Mouse (Mus musculus): ENCODE results near the gene Cnih3. TPM values are rescaled to one million over a fixed set of nuclear protein-coding genes. Genes with fewer than 3 reads are reported as not detected.

The Cnih3 gene
- polyA plus RNA-seq, 1 experiment = 0.07 TPM

GRCm38 (mm10) chr1:181335019-181335365 lies 17.4 kb upstream of the Cnih3 start:
- H3K27me3 ChIP-seq (ENCODE audit: control insufficient read depth, insufficient read depth, insufficient read length) = no peaks in the 10 kb centered on the region
- H3K4me3 ChIP-seq (ENCODE audit: insufficient read depth, poor library complexity, severe bottlenecking) = no peak overlapping the region
- no peak overlapping the region for H3ac ChIP-seq (ENCODE audit: control insufficient read depth, insufficient read length, low read depth)
- no peaks in the 10 kb centered on the region for H3K36me3 ChIP-seq (ENCODE audit: control insufficient read depth, insufficient read depth)
- TF ChIP-seq CEBPB (IDR thresholded peaks at IDR 0.05; ENCODE audit: low read depth) (no peak), MYOD1 (IDR thresholded peaks at IDR 0.05; ENCODE audit: control insufficient read depth, insufficient read length, low read depth) (no peak), MYOG (IDR thresholded peaks at IDR 0.05; ENCODE audit: control insufficient read depth, extremely low read depth, insufficient read length) (no peak), USF1 (IDR thresholded peaks at IDR 0.05; ENCODE audit: low read depth) (no peak), CTCF (IDR thresholded peaks at IDR 0.05; ENCODE audit: control insufficient read depth, insufficient read depth, insufficient read length) (no peak), FOSL1 (IDR thresholded peaks at IDR 0.05; ENCODE audit: insufficient read depth, low read length, poor library complexity, severe bottlenecking) (no peak), MAX (IDR thresholded peaks at IDR 0.05) (no peak)
- H3K79me2 ChIP-seq (ENCODE audit: control insufficient read depth, insufficient read depth) = no peaks in the 10 kb centered on the region
- H3K79me3 ChIP-seq (ENCODE audit: low read depth) = no peaks in the 10 kb centered on the region

- H3K4me3 ChIP-seq (ENCODE audit: insufficient read depth, poor library complexity, severe bottlenecking) = no peak overlapping the region
- H3ac ChIP-seq (ENCODE audit: control insufficient read depth, insufficient read length, low read depth) = no peak overlapping the region
- TF ChIP-seq CTCF (IDR thresholded peaks at IDR 0.05; ENCODE audit: control insufficient read depth, insufficient read depth, insufficient read length) (no peak), USF1 (IDR thresholded peaks at IDR 0.05; ENCODE audit: low read depth) (no peak), MYOG (IDR thresholded peaks at IDR 0.05; ENCODE audit: control insufficient read depth, extremely low read depth, insufficient read length) (no peak), MYOD1 (IDR thresholded peaks at IDR 0.05; ENCODE audit: control insufficient read depth, insufficient read length, low read depth) (no peak), CEBPB (IDR thresholded peaks at IDR 0.05; ENCODE audit: low read depth) (no peak), FOSL1 (IDR thresholded peaks at IDR 0.05; ENCODE audit: insufficient read depth, low read length, poor library complexity, severe bottlenecking) (no peak), MAX (IDR thresholded peaks at IDR 0.05) (no peak)
Measured at GRCm38 (mm10) chr1:181335388-181335787, 17.0 kb upstream of the Cnih3 start.

GRCm38 (mm10) chr1:181336857-181337256 lies 15.6 kb upstream of the Cnih3 start:
- no peaks in the 10 kb centered on the region for H3K36me3 ChIP-seq (ENCODE audit: control insufficient read depth, insufficient read depth)
- H3ac ChIP-seq (ENCODE audit: control insufficient read depth, insufficient read length, low read depth) = no peak overlapping the region
- TF ChIP-seq MYOG (IDR thresholded peaks at IDR 0.05; ENCODE audit: control insufficient read depth, extremely low read depth, insufficient read length) (no peak), USF1 (IDR thresholded peaks at IDR 0.05; ENCODE audit: low read depth) (no peak), FOSL1 (IDR thresholded peaks at IDR 0.05; ENCODE audit: insufficient read depth, low read length, poor library complexity, severe bottlenecking) (no peak), MAX (IDR thresholded peaks at IDR 0.05) (no peak), CEBPB (IDR thresholded peaks at IDR 0.05; ENCODE audit: low read depth) (no peak), MYOD1 (IDR thresholded peaks at IDR 0.05; ENCODE audit: control insufficient read depth, insufficient read length, low read depth) (no peak), CTCF (IDR thresholded peaks at IDR 0.05; ENCODE audit: control insufficient read depth, insufficient read depth, insufficient read length) (no peak)

More at GRCm38 (mm10) chr1:181335388-181335787, 17.0 kb upstream of the Cnih3 start:
- no peaks in the 10 kb centered on the region for H3K79me3 ChIP-seq (ENCODE audit: low read depth)
- H3K36me3 ChIP-seq (ENCODE audit: control insufficient read depth, insufficient read depth) = no peaks in the 10 kb centered on the region
- no peaks in the 10 kb centered on the region for H3K79me2 ChIP-seq (ENCODE audit: control insufficient read depth, insufficient read depth)
- no peaks in the 10 kb centered on the region for H3K27me3 ChIP-seq (ENCODE audit: control insufficient read depth, insufficient read depth, insufficient read length)

GRCm38 (mm10) chr1:181339106-181339505 lies 13.3 kb upstream of the Cnih3 start:
- Histone ChIP-seq H3K27me3 (ENCODE audit: control insufficient read depth, insufficient read depth, insufficient read length) (no peaks in the 10 kb centered on the region), H3K4me3 (ENCODE audit: insufficient read depth, poor library complexity, severe bottlenecking) (no peak overlapping the region), H3K36me3 (ENCODE audit: control insufficient read depth, insufficient read depth) (no peaks in the 10 kb centered on the region), H3ac (ENCODE audit: control insufficient read depth, insufficient read length, low read depth) (no peak overlapping the region), H3K79me2 (ENCODE audit: control insufficient read depth, insufficient read depth) (no peaks in the 10 kb centered on the region), H3K79me3 (ENCODE audit: low read depth) (no peaks in the 10 kb centered on the region)
- TF ChIP-seq USF1 (IDR thresholded peaks at IDR 0.05; ENCODE audit: low read depth) (no peak), MYOG (IDR thresholded peaks at IDR 0.05; ENCODE audit: control insufficient read depth, extremely low read depth, insufficient read length) (no peak), MYOD1 (IDR thresholded peaks at IDR 0.05; ENCODE audit: control insufficient read depth, insufficient read length, low read depth) (no peak), MAX (IDR thresholded peaks at IDR 0.05) (no peak), CEBPB (IDR thresholded peaks at IDR 0.05; ENCODE audit: low read depth) (no peak), CTCF (IDR thresholded peaks at IDR 0.05; ENCODE audit: control insufficient read depth, insufficient read depth, insufficient read length) (no peak)

More at GRCm38 (mm10) chr1:181336857-181337256, 15.6 kb upstream of the Cnih3 start:
- no peaks in the 10 kb centered on the region for H3K27me3 ChIP-seq (ENCODE audit: control insufficient read depth, insufficient read depth, insufficient read length)
- no peaks in the 10 kb centered on the region for H3K79me2 ChIP-seq (ENCODE audit: control insufficient read depth, insufficient read depth)
- no peak overlapping the region for H3K4me3 ChIP-seq (ENCODE audit: insufficient read depth, poor library complexity, severe bottlenecking)
- H3K79me3 ChIP-seq (ENCODE audit: low read depth) = no peaks in the 10 kb centered on the region

GRCm38 (mm10) chr1:181345547-181345946 lies 6.9 kb upstream of the Cnih3 start:
- Histone ChIP-seq H3K79me2 (ENCODE audit: control insufficient read depth, insufficient read depth) (no peaks in the 10 kb centered on the region), H3ac (ENCODE audit: control insufficient read depth, insufficient read length, low read depth) (no peak overlapping the region), H3K79me3 (ENCODE audit: low read depth) (no peaks in the 10 kb centered on the region), H3K27me3 (ENCODE audit: control insufficient read depth, insufficient read depth, insufficient read length) (no peaks in the 10 kb centered on the region), H3K4me3 (ENCODE audit: insufficient read depth, poor library complexity, severe bottlenecking) (no peak overlapping the region), H3K36me3 (ENCODE audit: control insufficient read depth, insufficient read depth) (no peaks in the 10 kb centered on the region)
- TF ChIP-seq CEBPB (IDR thresholded peaks at IDR 0.05; ENCODE audit: low read depth) (no peak), MAX (IDR thresholded peaks at IDR 0.05) (no peak), MYOD1 (IDR thresholded peaks at IDR 0.05; ENCODE audit: control insufficient read depth, insufficient read length, low read depth) (no peak), USF1 (IDR thresholded peaks at IDR 0.05; ENCODE audit: low read depth) (no peak), FOSL1 (IDR thresholded peaks at IDR 0.05; ENCODE audit: insufficient read depth, low read length, poor library complexity, severe bottlenecking) (no peak), MYOG (IDR thresholded peaks at IDR 0.05; ENCODE audit: control insufficient read depth, extremely low read depth, insufficient read length) (no peak), CTCF (IDR thresholded peaks at IDR 0.05; ENCODE audit: control insufficient read depth, insufficient read depth, insufficient read length) (no peak)

GRCm38 (mm10) chr1:181352043-181352366 lies 423 bp upstream of the Cnih3 start:
- Histone ChIP-seq H3K36me3 (ENCODE audit: control insufficient read depth, insufficient read depth) (no peaks in the 10 kb centered on the region), H3K79me2 (ENCODE audit: control insufficient read depth, insufficient read depth) (no peaks in the 10 kb centered on the region), H3K79me3 (ENCODE audit: low read depth) (no peaks in the 10 kb centered on the region), H3K27me3 (ENCODE audit: control insufficient read depth, insufficient read depth, insufficient read length) (no peaks in the 10 kb centered on the region), H3ac (ENCODE audit: control insufficient read depth, insufficient read length, low read depth) (peak overlapping the region; percentile 28), H3K4me3 (ENCODE audit: insufficient read depth, poor library complexity, severe bottlenecking) (no peak overlapping the region)
- no peak for TF ChIP-seq MAX (IDR thresholded peaks at IDR 0.05)
- no peak for TF ChIP-seq MYOD1 (IDR thresholded peaks at IDR 0.05; ENCODE audit: control insufficient read depth, insufficient read length, low read depth)
- no peak for TF ChIP-seq USF1 (IDR thresholded peaks at IDR 0.05; ENCODE audit: low read depth)
- TF ChIP-seq CEBPB (IDR thresholded peaks at IDR 0.05; ENCODE audit: low read depth) = no peak
- no peak for TF ChIP-seq CTCF (IDR thresholded peaks at IDR 0.05; ENCODE audit: control insufficient read depth, insufficient read depth, insufficient read length)
- TF ChIP-seq FOSL1 (IDR thresholded peaks at IDR 0.05; ENCODE audit: insufficient read depth, low read length, poor library complexity, severe bottlenecking) = no peak
- no peak for TF ChIP-seq MYOG (IDR thresholded peaks at IDR 0.05; ENCODE audit: control insufficient read depth, extremely low read depth, insufficient read length)
